Mouse (Mus musculus) heart, embryonic 13.5 days (tissue): ENCODE measurements around the gene Tgfb1i1. TPM values are rescaled to one million over a fixed set of nuclear protein-coding genes. Genes with fewer than 3 reads are reported as not detected.

Source experiments
- ATAC-seq: fragments of 200-750 bp; cut with Nextera tagmentation; 2 replicates; pipeline ENCODE4 v1.8.0; 2017; ENCODE audit warnings: moderate TSS enrichment; ENCODE audit not compliant: insufficient number of reproducible peaks, low FRiP score, low TSS enrichment; ENCODE audit errors: extremely low read depth
- H3K27ac ChIP-seq: fragments of 300-500 bp; sonication (generic); replicated peaks from 2 replicates; pipeline ENCODE4 v1.5.1; 2015; ENCODE audit warnings: moderate library complexity, mild to moderate bottlenecking, inconsistent platforms
- H3K27me3 ChIP-seq: fragments of 300-500 bp; sonication (generic); replicated peaks from 2 replicates; pipeline ENCODE4 v1.6.1; 2015; ENCODE audit warnings: mild to moderate bottlenecking, inconsistent platforms
- H3K36me3 ChIP-seq: fragments of 300-500 bp; sonication (generic); 2 replicates; pipeline ENCODE4 v1.6.1; 2015; ENCODE audit warnings: mild to moderate bottlenecking, inconsistent platforms
- H3K4me1 ChIP-seq: fragments of 300-500 bp; sonication (generic); 2 replicates; pipeline ENCODE4 v1.6.1; 2015; ENCODE audit warnings: inconsistent platforms
- H3K4me2 ChIP-seq: fragments of 300-500 bp; sonication (generic); 2 replicates; pipeline ENCODE4 v1.6.1; 2015; ENCODE audit warnings: inconsistent platforms, mild to moderate bottlenecking, moderate library complexity
- H3K4me3 ChIP-seq: fragments of 300-500 bp; sonication (generic); 2 replicates; pipeline ENCODE4 v1.5.1; 2015; ENCODE audit warnings: moderate library complexity, mild to moderate bottlenecking, inconsistent platforms
- H3K9ac ChIP-seq: fragments of 300-500 bp; sonication (generic); 2 replicates; pipeline ENCODE4 v1.6.1; 2015; ENCODE audit warnings: inconsistent platforms, mild to moderate bottlenecking, moderate library complexity
- H3K9me3 ChIP-seq: fragments of 300-500 bp; sonication (generic); 2 replicates; pipeline ENCODE4 v1.6.1; 2016; ENCODE audit warnings: inconsistent platforms
- WGBS: fragments of 180-500 bp; shearing (Covaris S2); methylation state at CpG from one replicate; pipeline ENCODE4 v1.1.7; 2015; ENCODE audit warnings: mixed read lengths; 5-methylcytosine and 5-hydroxymethylcytosine counted together
- polyA plus RNA-seq: library from polyadenylated mRNA; unstranded; fragments of >200 nt; fragmentation: Nextera tagmentation; extraction: Ambion mirVana; gene quantifications from 2 replicates; pipeline ENCODE4 v1.2.1, GENCODE M21; 2015

Gene Tgfb1i1
- polyA plus RNA-seq, 1 experiment from 2014 or later: 177 TPM

- no peaks in the 10 kb centered on the region for H3K27me3 ChIP-seq
- peaks cover 66% of the 10 kb centered on the region for H3K36me3 ChIP-seq
- peak overlapping the region; percentile 24; the same call in 1 of the 2 replicates for H3K4me3 ChIP-seq
- 11% methylated on average over 9 of the region's 9 CpGs for WGBS
- peak overlapping the region; percentile 60 for H3K4me2 ChIP-seq
- peak overlapping the region; percentile 80 for H3K27ac ChIP-seq
- peak overlapping the region; percentile 70 for H3K9ac ChIP-seq
- H3K4me1 ChIP-seq: peaks cover 23% of the 10 kb centered on the region
- no peaks in the 10 kb centered on the region for H3K9me3 ChIP-seq
- ATAC-seq: peak; percentile 69
These were observed 42.4 kb downstream of the Tgfb1i1 start for GRCm38 (mm10) chr7:128288923-128289544.

- Histone ChIP-seq H3K36me3 (peaks cover 32% of the 10 kb centered on the region), H3K4me1 (peaks cover 21% of the 10 kb centered on the region), H3K9ac (no peak overlapping the region), H3K4me3 (no peak overlapping the region), H3K4me2 (no peak overlapping the region), H3K27ac (no peak overlapping the region), H3K27me3 (no peaks in the 10 kb centered on the region), H3K9me3 (no peaks in the 10 kb centered on the region)
- 80% methylated on average over 10 of the region's 10 CpGs for WGBS
- ATAC-seq: no peak
These were observed 48.2 kb downstream of the Tgfb1i1 start for GRCm38 (mm10) chr7:128294785-128295184.

- WGBS: 73% methylated on average over 3 of the region's 3 CpGs
- H3K4me2 ChIP-seq: peak overlapping the region; percentile 90; the same call in 1 of the 2 replicates
- H3K9me3 ChIP-seq: no peaks in the 10 kb centered on the region
- no peak overlapping the region for H3K27ac ChIP-seq
- no peaks in the 10 kb centered on the region for H3K27me3 ChIP-seq
- ATAC-seq: no peak
- peak overlapping the region; percentile 76; the same call in 1 of the 2 replicates for H3K4me3 ChIP-seq
- peaks cover 16% of the 10 kb centered on the region for H3K36me3 ChIP-seq
- 0 out of 2 replicates have a peak overlapping the region, but pooled peaks have one; percentile 87 for H3K9ac ChIP-seq
- H3K4me1 ChIP-seq: peaks cover 18% of the 10 kb centered on the region
These were observed 49.9 kb downstream of the Tgfb1i1 start for GRCm38 (mm10) chr7:128296514-128296913.

- Histone ChIP-seq H3K36me3 (peaks cover 15% of the 10 kb centered on the region; the same call in 1 of the 2 replicates), H3K4me1 (peaks cover 18% of the 10 kb centered on the region), H3K9ac (peak overlapping the region; percentile 87), H3K4me3 (peak overlapping the region; percentile 76), H3K27me3 (no peaks in the 10 kb centered on the region), H3K27ac (peak overlapping the region; percentile 61), H3K9me3 (no peaks in the 10 kb centered on the region), H3K4me2 (peak overlapping the region; percentile 90)
- WGBS: 37% methylated on average over 10 of the region's 10 CpGs
- ATAC-seq: no peak
These were observed 50.6 kb downstream of the Tgfb1i1 start for GRCm38 (mm10) chr7:128297291-128297616.

GRCm38 (mm10) chr7:128297617-128298480 lies 51.2 kb downstream of the Tgfb1i1 start, which contains the start of gene BC017158:
Gene BC017158, minus strand, starts transcription at chr7:128298170.
- H3K27ac ChIP-seq: peak within 1 kb of the TSS; percentile 61
- H3K4me1 ChIP-seq: peaks cover 18% of the 10 kb centered on the region
- H3K9ac ChIP-seq: peak within 1 kb of the TSS; percentile 87
- peak within 1 kb of the TSS; percentile 90 for H3K4me2 ChIP-seq
- no peaks in the 10 kb centered on the region for H3K9me3 ChIP-seq
- peaks cover 11% of the 10 kb centered on the region; the same call in 1 of the 2 replicates for H3K36me3 ChIP-seq
- no peaks in the 10 kb centered on the region for H3K27me3 ChIP-seq
- ATAC-seq: peak; percentile 43; the same call in 1 of the 2 replicates
- WGBS: 2% methylated on average over 47 of the region's 47 CpGs
- H3K4me3 ChIP-seq: peak within 1 kb of the TSS; percentile 76

GRCm38 (mm10) chr7:128298481-128299342 lies 52.1 kb downstream of the Tgfb1i1 start:
- WGBS: 81% methylated on average over 8 of the region's 8 CpGs
- Histone ChIP-seq H3K36me3 (peaks cover 9% of the 10 kb centered on the region; the same call in 1 of the 2 replicates), H3K27me3 (no peaks in the 10 kb centered on the region), H3K4me1 (peaks cover 18% of the 10 kb centered on the region), H3K9ac (peak overlapping the region; percentile 87), H3K4me3 (peak overlapping the region; percentile 76), H3K27ac (peak overlapping the region; percentile 61; the same call in 1 of the 2 replicates), H3K9me3 (no peaks in the 10 kb centered on the region), H3K4me2 (peak overlapping the region; percentile 90)
- no peak for ATAC-seq

- Histone ChIP-seq H3K27ac (no peak overlapping the region), H3K27me3 (no peaks in the 10 kb centered on the region), H3K9me3 (no peaks in the 10 kb centered on the region), H3K36me3 (peaks cover under 1% of the 10 kb centered on the region; the same call in 1 of the 2 replicates), H3K4me2 (no peak overlapping the region), H3K4me3 (no peak overlapping the region), H3K9ac (no peak overlapping the region), H3K4me1 (peaks cover 18% of the 10 kb centered on the region)
- ATAC-seq: no peak
- 59% methylated on average over 3 of the region's 3 CpGs for WGBS
These were observed 54.3 kb downstream of the Tgfb1i1 start for GRCm38 (mm10) chr7:128300952-128301351.

- no peak overlapping the region for H3K4me2 ChIP-seq
- 80% methylated on average over 3 of the region's 3 CpGs for WGBS
- no peak overlapping the region for H3K27ac ChIP-seq
- H3K4me3 ChIP-seq: no peak overlapping the region
- H3K4me1 ChIP-seq: peaks cover 14% of the 10 kb centered on the region
- no peaks in the 10 kb centered on the region for H3K9me3 ChIP-seq
- no peaks in the 10 kb centered on the region for H3K27me3 ChIP-seq
- no peaks in the 10 kb centered on the region for H3K36me3 ChIP-seq
- no peak for ATAC-seq
- no peak overlapping the region for H3K9ac ChIP-seq
These were observed 55.5 kb downstream of the Tgfb1i1 start for GRCm38 (mm10) chr7:128302151-128302550.

- Histone ChIP-seq H3K9me3 (no peaks in the 10 kb centered on the region), H3K9ac (no peak overlapping the region), H3K27me3 (no peaks in the 10 kb centered on the region), H3K4me2 (no peak overlapping the region), H3K4me1 (peaks cover 3% of the 10 kb centered on the region; the same call in 1 of the 2 replicates), H3K27ac (no peak overlapping the region), H3K4me3 (no peak overlapping the region), H3K36me3 (no peaks in the 10 kb centered on the region)
- no peak for ATAC-seq
- WGBS: 75% methylated on average over 6 of the region's 6 CpGs
These were observed 57.6 kb downstream of the Tgfb1i1 start for GRCm38 (mm10) chr7:128304198-128304597.

GRCm38 (mm10) chr7:128304907-128305306 lies 58.3 kb downstream of the Tgfb1i1 start:
- Histone ChIP-seq H3K9me3 (no peaks in the 10 kb centered on the region), H3K36me3 (no peaks in the 10 kb centered on the region), H3K4me2 (no peak overlapping the region), H3K27me3 (no peaks in the 10 kb centered on the region), H3K27ac (no peak overlapping the region), H3K4me3 (no peak overlapping the region), H3K9ac (no peak overlapping the region), H3K4me1 (peaks cover 8% of the 10 kb centered on the region)
- 8% methylated on average over 5 of the region's 5 CpGs for WGBS
- ATAC-seq: no peak
